Mouse (Mus musculus) CH12.LX (cell line): Measurements from ENCODE around the gene Clcnka. TPM values are rescaled to one million over a fixed set of nuclear protein-coding genes. Genes with fewer than 3 reads are reported as not detected.

Experiments
- DNase-seq: peaks from one replicate; pipeline ENCODE4 v3.0.0-alpha.2; 2013; ENCODE audit errors: extremely low read depth
- H3K27ac ChIP-seq: 2 replicates; pipeline ENCODE4 v1.5.1; 2012; ENCODE audit warnings: low read depth, mild to moderate bottlenecking, control low read depth, moderate library complexity; ENCODE audit not compliant: insufficient read depth
- H3K27me3 ChIP-seq: replicated peaks from 2 replicates; pipeline ENCODE3; 2012; ENCODE audit warnings: inconsistent platforms
- H3K36me3 ChIP-seq, 2 experiments: replicated peaks in 1 of 2; 2 replicates each; pipeline versions ENCODE3 to v1.6.1; 2012; ENCODE audit warnings: inconsistent platforms in 1 of 2, low read length in 1 of 2, mild to moderate bottlenecking in 1 of 2, mixed read lengths in 1 of 2, moderate library complexity in 1 of 2; ENCODE audit not compliant: control insufficient read depth in 1 of 2, insufficient read depth in 1 of 2
- H3K4me1 ChIP-seq, 2 experiments: 2 replicates each; pipeline ENCODE4 v1.6.1; 2012; ENCODE audit warnings: inconsistent platforms in 1 of 2, moderate library complexity in 1 of 2; ENCODE audit not compliant: insufficient read depth in 2 of 2, control insufficient read depth in 1 of 2
- H3K4me2 ChIP-seq: 2 replicates; pipeline ENCODE4 v1.6.1; 2012; ENCODE audit warnings: low read depth, mild to moderate bottlenecking, control low read depth; ENCODE audit not compliant: poor library complexity, insufficient read depth, severe bottlenecking
- H3K4me3 ChIP-seq, 3 experiments: fragments of 150-350 bp in 1 of 3; sonication (generic) in 1 of 3; replicated peaks in 1 of 3; 2 replicates each; pipeline versions ENCODE3 to v1.5.1; 2011 to 2012; ENCODE audit warnings: low read depth in 2 of 3, low read length in 2 of 3, mild to moderate bottlenecking in 2 of 3, moderate library complexity in 2 of 3, control low read depth in 1 of 3, improper control_type of control experiment in 1 of 3, inconsistent platforms in 1 of 3, mixed read lengths in 1 of 3; ENCODE audit not compliant: poor library complexity in 1 of 3
- H3K79me2 ChIP-seq: replicated peaks from 2 replicates; pipeline ENCODE4 v1.6.1; 2012; ENCODE audit warnings: mild to moderate bottlenecking, moderate library complexity; ENCODE audit not compliant: control insufficient read depth, poor library complexity, insufficient read depth, severe bottlenecking; ENCODE audit errors: extremely low read depth
- H3K9ac ChIP-seq: 2 replicates; pipeline ENCODE4 v1.6.1; 2012; ENCODE audit warnings: low read depth, mild to moderate bottlenecking, control low read depth, moderate library complexity; ENCODE audit not compliant: insufficient read depth
- H3K9me3 ChIP-seq: replicated peaks from 2 replicates; pipeline ENCODE3; 2012; ENCODE audit warnings: low read length, inconsistent platforms, mixed read lengths
- CTCF ChIP-seq, 2 experiments: IDR thresholded peaks in 1 of 2; conservative IDR thresholded peaks in 1 of 2; 2 replicates each; pipeline ENCODE4 v1.5.1; 2011 to 2012; ENCODE audit warnings: low read depth in 2 of 2, low read length in 2 of 2, improper control_type of control experiment in 1 of 2, inconsistent platforms in 1 of 2, mild to moderate bottlenecking in 1 of 2, moderate library complexity in 1 of 2
- E2F4 ChIP-seq: IDR thresholded peaks from 2 replicates; pipeline ENCODE4 v1.6.1; 2011; ENCODE audit warnings: low read depth, low read length, improper control_type of control experiment; ENCODE audit not compliant: insufficient replicate concordance
- ETS1 ChIP-seq: conservative IDR thresholded peaks from 2 replicates; pipeline ENCODE4 v1.6.1; 2012; ENCODE audit warnings: low read depth, mild to moderate bottlenecking, inconsistent platforms, low read length, improper control_type of control experiment, moderate library complexity
- GABPA ChIP-seq: IDR thresholded peaks from 2 replicates; pipeline ENCODE4 v1.6.1; 2012; ENCODE audit warnings: low read depth, low read length, improper control_type of control experiment, inconsistent platforms; ENCODE audit not compliant: insufficient replicate concordance
- HCFC1 ChIP-seq: IDR thresholded peaks from 2 replicates; pipeline ENCODE4 v1.6.1; 2012; ENCODE audit warnings: low read depth, mild to moderate bottlenecking, inconsistent platforms, low read length, improper control_type of control experiment
- JUND ChIP-seq: conservative IDR thresholded peaks from 2 replicates; pipeline ENCODE4 v1.6.1; 2011; ENCODE audit warnings: low read depth, low read length, improper control_type of control experiment
- KAT2A ChIP-seq: IDR thresholded peaks from 2 replicates; pipeline ENCODE4 v1.6.1; 2012; ENCODE audit warnings: low read length, improper control_type of control experiment, inconsistent platforms; ENCODE audit not compliant: insufficient replicate concordance
- MEF2A ChIP-seq: IDR thresholded peaks from 2 replicates; pipeline ENCODE4 v1.6.1; 2014; ENCODE audit warnings: low read depth, mild to moderate bottlenecking, inconsistent platforms, low read length, improper control_type of control experiment, borderline replicate concordance
- MXI1 ChIP-seq: IDR thresholded peaks from 2 replicates; pipeline ENCODE4 v1.6.1; 2011; ENCODE audit warnings: mild to moderate bottlenecking, low read depth, low read length, improper control_type of control experiment
- NELFE ChIP-seq: IDR thresholded peaks from 2 replicates; pipeline ENCODE4 v1.6.1; 2011; ENCODE audit warnings: low read depth, low read length, improper control_type of control experiment
- RAD21 ChIP-seq: IDR thresholded peaks from 2 replicates; pipeline ENCODE4 v1.6.1; 2011; ENCODE audit warnings: low read depth, mild to moderate bottlenecking, low read length, improper control_type of control experiment, moderate library complexity
- SIN3A ChIP-seq: IDR thresholded peaks from 2 replicates; pipeline ENCODE4 v1.6.1; 2012; ENCODE audit warnings: low read length, improper control_type of control experiment, inconsistent platforms
- SMC3 ChIP-seq: IDR thresholded peaks from 2 replicates; pipeline ENCODE4 v1.6.1; 2011; ENCODE audit warnings: low read depth, low read length, improper control_type of control experiment
- TCF12 ChIP-seq: IDR thresholded peaks from 2 replicates; pipeline ENCODE4 v1.6.1; 2014; ENCODE audit warnings: low read depth, mild to moderate bottlenecking, inconsistent platforms, low read length, improper control_type of control experiment
- UBTF ChIP-seq: IDR thresholded peaks from 2 replicates; pipeline ENCODE4 v1.6.1; 2012; ENCODE audit warnings: low read depth, mild to moderate bottlenecking, inconsistent platforms, low read length, improper control_type of control experiment, moderate library complexity
- ZKSCAN1 ChIP-seq: IDR thresholded peaks from 2 replicates; pipeline ENCODE4 v1.6.1; 2012; ENCODE audit warnings: low read depth, inconsistent platforms, low read length, improper control_type of control experiment, borderline replicate concordance
- ZNF384 ChIP-seq: IDR thresholded peaks from 2 replicates; pipeline ENCODE4 v1.6.1; 2012; ENCODE audit warnings: low read depth, low read length, improper control_type of control experiment, inconsistent platforms
- dilution Hi-C: fragments of 300-500 bp; cut with MboI; formaldehyde crosslinking; loops from 2 replicates; pipeline ENCODE4 v1.14.3; 2020; ENCODE audit warnings: low sequenced_read_pairs; ENCODE audit not compliant: extremely low pct_unique_long_range_greater_than_20kb, extremely low pct_ligation_motif_present
- in situ Hi-C: fragments of 300-500 bp; cut with MboI; formaldehyde crosslinking; loops from 3 replicates; pipeline ENCODE4 v1.14.3; 2019; ENCODE audit warnings: low sequenced_read_pairs, low pct_ligation_motif_present, low pct_unique_long_range_greater_than_20kb, mixed read lengths
- polyA plus RNA-seq: library from polyadenylated mRNA; unstranded; fragments of >175 nt; gene quantifications from 2 replicates; pipeline ENCODE4 v1.2.1, GENCODE M21; 2012; ENCODE audit warnings: low read depth; ENCODE audit not compliant: insufficient read length
- total RNA-seq, 2 experiments: library from RNA; depleted of rRNA; stranded (reverse); fragments of 300-350 nt in 1 of 2; fragments of >200 nt in 1 of 2; gene quantifications; 2 replicates each; pipeline ENCODE4 v1.2.3; 2012 to 2014

The Clcnka gene
- total and polyA plus RNA-seq, 3 experiments: not detected

DNA sequence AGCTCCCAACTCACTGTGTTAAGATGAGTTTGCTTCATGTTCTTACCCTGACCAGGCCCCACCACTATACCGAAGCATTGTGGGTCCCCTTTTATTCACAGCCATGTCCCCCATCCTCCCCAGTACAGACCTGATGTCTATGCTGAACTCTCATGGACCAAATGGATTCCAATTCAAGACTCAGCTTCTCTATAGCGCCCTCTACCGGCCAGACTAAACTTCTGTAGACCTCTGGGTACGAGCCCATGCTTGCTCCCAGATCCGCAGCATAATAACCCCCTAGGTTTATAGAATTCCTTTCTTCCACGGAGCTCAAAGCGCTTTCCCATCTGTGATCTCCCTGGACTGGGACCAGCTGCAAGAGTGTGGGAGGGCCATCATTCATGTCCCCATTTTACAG is 37.7 kb downstream of the Clcnka start:
- Histone ChIP-seq H3K9me3 (peaks cover 9% of the 10 kb centered on the region), H3K4me2 (no peak overlapping the region), H3K4me3 (no peak overlapping the region), H3K27me3 (peaks cover 81% of the 10 kb centered on the region), H3K36me3 (no peaks in the 10 kb centered on the region), H3K27ac (no peak overlapping the region), H3K79me2 (no peaks in the 10 kb centered on the region), H3K4me1 (peaks cover 4 to 7% of the 10 kb centered on the region in 2 experiments; a peak in 2 of 4 replicates), H3K9ac (no peak overlapping the region)
- in situ Hi-C loops: loop anchor here (5.0 to 10.0 kb wide), 2 partner anchors 84 to 216 kb away; partner anchors contain the start of gene Fbxo42
- peak; percentile 74 for DNase-seq
- dilution Hi-C loops: no loop called here
- TF ChIP-seq ZKSCAN1: no peak
- peak; percentile 75 to 78 for TF ChIP-seq CTCF (conservative IDR thresholded peaks at IDR 0.05 in 1 of 2, IDR thresholded peaks at IDR 0.05 in 1 of 2; ENCODE audit: low read depth in 2 of 2, low read length in 2 of 2)
- no peak for TF ChIP-seq E2F4
- no peak for TF ChIP-seq ETS1
- TF ChIP-seq MXI1: no peak
- no peak for TF ChIP-seq JUND
- TF ChIP-seq TCF12: no peak
- TF ChIP-seq RAD21: peak; percentile 40
- TF ChIP-seq NELFE: no peak
- TF ChIP-seq MEF2A: no peak
- TF ChIP-seq SMC3: peak; percentile 56
- no peak for TF ChIP-seq SIN3A

- Histone ChIP-seq H3K27me3 (peaks cover 65% of the 10 kb centered on the region), H3K4me3 (no peak overlapping the region), H3K4me2 (no peak overlapping the region), H3K9me3 (peaks cover 9% of the 10 kb centered on the region), H3K9ac (no peak overlapping the region), H3K27ac (no peak overlapping the region), H3K4me1 (peaks cover 4 to 7% of the 10 kb centered on the region in 2 experiments; a peak in 2 of 4 replicates), H3K79me2 (no peaks in the 10 kb centered on the region), H3K36me3 (no peaks in the 10 kb centered on the region)
- DNase-seq: no peak
- no peak for TF ChIP-seq MEF2A
- in situ Hi-C loops: no loop called here
- dilution Hi-C loops: no loop called here
Observed at GRCm38 (mm10) chr4:141359222-141359621, 39.3 kb downstream of the Clcnka start.

DNA sequence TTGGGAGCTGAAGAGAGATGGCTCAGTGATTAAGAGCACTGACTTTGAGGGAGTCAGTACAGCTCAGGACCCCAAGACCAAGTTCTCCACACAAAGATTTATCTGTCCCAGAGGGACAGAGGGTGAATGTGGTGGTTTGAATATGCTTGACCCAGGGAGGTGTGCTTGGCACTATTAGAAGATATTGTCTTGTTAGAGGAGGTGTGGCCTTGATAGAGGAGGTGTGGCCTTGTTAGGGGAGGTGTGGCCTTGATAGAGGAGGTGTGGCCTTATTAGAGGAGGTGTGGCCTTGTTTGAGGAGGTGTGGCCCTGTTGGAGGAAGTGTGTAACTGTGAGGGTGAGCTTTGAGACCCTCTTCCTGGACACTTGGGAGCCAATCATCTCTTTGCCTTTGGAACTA is 40.7 kb downstream of the Clcnka start:
- H3K4me3 ChIP-seq: no peak overlapping the region
- dilution Hi-C loops: no loop called here
- TF ChIP-seq HCFC1 (no peak), GABPA (no peak), ZNF384 (no peak), RAD21 (no peak), KAT2A (no peak), UBTF (no peak)
- TF ChIP-seq, all 38 proteins: peak for 0
- H3K4me1 ChIP-seq: peaks cover 8 to 18% of the 10 kb centered on the region in 2 experiments; a peak in 3 of 4 replicates
- no peak overlapping the region for H3K4me2 ChIP-seq
- peaks cover 9% of the 10 kb centered on the region for H3K9me3 ChIP-seq
- H3K9ac ChIP-seq: no peak overlapping the region
- no peak overlapping the region for H3K27ac ChIP-seq
- in situ Hi-C loops: no loop called here
- H3K79me2 ChIP-seq: no peaks in the 10 kb centered on the region
- peaks cover 67% of the 10 kb centered on the region for H3K27me3 ChIP-seq
- H3K36me3 ChIP-seq: no peaks in the 10 kb centered on the region
- no peak for DNase-seq
